Mouse (Mus musculus): ENCODE data around the gene Ncam2. TPM values are rescaled to one million over a fixed set of nuclear protein-coding genes. Genes with fewer than 3 reads are reported as not detected.
"Not testable (repeated sequence)": the region's sequence is repeated elsewhere in the genome, so short reads cannot be mapped to it uniquely, and the experiment has no call there.

The Ncam2 gene
- polyA plus RNA-seq, 1 experiment from 2014 or later: 1.1 TPM

DNA sequence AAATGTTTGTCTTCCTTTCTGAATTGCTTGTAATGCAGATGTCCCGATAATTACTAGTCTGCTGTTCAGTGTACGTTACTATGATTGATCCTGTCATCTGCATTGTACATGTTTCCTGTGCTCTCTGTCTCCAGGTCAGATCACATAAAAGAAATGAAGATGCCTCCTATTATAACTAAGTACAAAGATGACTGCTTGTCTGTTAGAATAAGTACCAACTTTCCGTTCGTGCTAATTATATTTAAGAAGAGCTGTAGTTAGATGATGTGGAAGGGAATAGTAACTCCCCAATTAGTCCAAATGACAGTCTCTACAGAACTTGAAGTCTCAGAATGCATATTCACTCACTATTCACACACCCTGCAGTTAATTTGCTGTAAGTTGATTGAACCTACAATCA, 179.9 kb downstream of the Ncam2 start:
- Histone ChIP-seq H3K9me3 (ENCODE audit: control insufficient read depth, low read length) (no peaks in the 10 kb centered on the region), H3K4me3 (ENCODE audit: low read length) (no peak overlapping the region), H3K27me3 (ENCODE audit: control insufficient read depth, insufficient read depth, low read length) (no peaks in the 10 kb centered on the region), H3K9ac (ENCODE audit: low read depth, low read length) (no peak overlapping the region), H3K4me1 (ENCODE audit: control insufficient read depth, insufficient read depth, low read length) (no peaks in the 10 kb centered on the region), H3K36me3 (ENCODE audit: control insufficient read depth, insufficient read depth, low read length) (no peaks in the 10 kb centered on the region), H3K4me2 (replicated peaks; ENCODE audit: low read depth, low read length) (no peak overlapping the region), H3K27ac (ENCODE audit: low read depth, low read length) (no peak overlapping the region)
- ATAC-seq (ENCODE audit: low FRiP score, low TSS enrichment): no peak
- 89% methylated on average over 4 of the region's 4 CpGs for WGBS

DNA sequence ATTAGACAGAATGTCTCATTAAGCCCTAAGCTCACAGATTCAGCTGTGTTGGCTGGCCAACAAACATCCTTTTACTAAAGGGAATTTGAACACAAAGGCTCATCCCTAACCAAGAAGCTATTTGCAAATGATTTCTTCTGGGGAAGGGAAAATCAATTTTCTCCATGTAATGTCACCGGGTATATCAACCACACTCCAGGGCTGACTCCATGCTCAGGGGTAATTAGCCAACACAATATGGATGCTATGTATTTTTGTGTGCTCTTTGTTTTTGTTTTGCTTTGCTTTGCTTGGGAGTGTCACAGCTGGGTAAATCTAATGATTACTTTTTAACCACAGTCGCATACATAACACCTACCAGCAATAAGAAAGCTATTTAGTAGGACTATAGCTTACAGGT, 188.1 kb downstream of the Ncam2 start:
- 76% methylated on average over 2 of the region's 2 CpGs for WGBS
- Histone ChIP-seq H3K9ac (ENCODE audit: low read depth, low read length) (no peak overlapping the region), H3K27me3 (ENCODE audit: control insufficient read depth, insufficient read depth, low read length) (no peaks in the 10 kb centered on the region), H3K36me3 (ENCODE audit: control insufficient read depth, insufficient read depth, low read length) (no peaks in the 10 kb centered on the region), H3K4me2 (replicated peaks; ENCODE audit: low read depth, low read length) (no peak overlapping the region), H3K4me3 (ENCODE audit: low read length) (no peak overlapping the region), H3K4me1 (ENCODE audit: control insufficient read depth, insufficient read depth, low read length) (no peaks in the 10 kb centered on the region), H3K9me3 (ENCODE audit: control insufficient read depth, low read length) (no peaks in the 10 kb centered on the region), H3K27ac (ENCODE audit: low read depth, low read length) (no peak overlapping the region)
- no peak for ATAC-seq (ENCODE audit: low FRiP score, low TSS enrichment)

DNA sequence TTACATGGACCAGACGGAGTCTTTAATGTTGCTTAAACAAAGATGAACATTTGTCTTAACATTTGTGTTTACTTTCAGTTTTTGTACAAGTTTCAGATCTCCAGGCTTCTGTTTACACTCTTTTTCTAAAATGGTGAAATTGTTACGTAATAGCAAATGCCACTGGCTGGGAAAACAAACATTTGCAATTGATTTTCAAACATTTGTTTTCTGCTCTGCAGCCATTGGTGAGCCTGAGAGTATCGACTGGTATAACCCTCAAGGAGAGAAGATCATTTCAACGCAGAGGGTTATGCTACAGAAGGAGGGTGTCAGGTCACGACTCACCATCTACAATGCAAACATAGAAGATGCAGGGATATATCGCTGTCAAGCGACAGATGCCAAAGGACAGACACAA, 234.1 kb downstream of the Ncam2 start:
- ATAC-seq (ENCODE audit: low FRiP score, low TSS enrichment): no peak
- Histone ChIP-seq H3K9ac (ENCODE audit: low read depth, low read length) (no peak overlapping the region), H3K4me1 (ENCODE audit: control insufficient read depth, insufficient read depth, low read length) (no peaks in the 10 kb centered on the region), H3K4me3 (ENCODE audit: low read length) (no peak overlapping the region), H3K27me3 (ENCODE audit: control insufficient read depth, insufficient read depth, low read length) (no peaks in the 10 kb centered on the region), H3K9me3 (ENCODE audit: control insufficient read depth, low read length) (no peaks in the 10 kb centered on the region), H3K36me3 (ENCODE audit: control insufficient read depth, insufficient read depth, low read length) (no peaks in the 10 kb centered on the region), H3K4me2 (replicated peaks; ENCODE audit: low read depth, low read length) (no peak overlapping the region), H3K27ac (ENCODE audit: low read depth, low read length) (no peak overlapping the region)
- WGBS: 75% methylated on average over 7 of the region's 7 CpGs

DNA sequence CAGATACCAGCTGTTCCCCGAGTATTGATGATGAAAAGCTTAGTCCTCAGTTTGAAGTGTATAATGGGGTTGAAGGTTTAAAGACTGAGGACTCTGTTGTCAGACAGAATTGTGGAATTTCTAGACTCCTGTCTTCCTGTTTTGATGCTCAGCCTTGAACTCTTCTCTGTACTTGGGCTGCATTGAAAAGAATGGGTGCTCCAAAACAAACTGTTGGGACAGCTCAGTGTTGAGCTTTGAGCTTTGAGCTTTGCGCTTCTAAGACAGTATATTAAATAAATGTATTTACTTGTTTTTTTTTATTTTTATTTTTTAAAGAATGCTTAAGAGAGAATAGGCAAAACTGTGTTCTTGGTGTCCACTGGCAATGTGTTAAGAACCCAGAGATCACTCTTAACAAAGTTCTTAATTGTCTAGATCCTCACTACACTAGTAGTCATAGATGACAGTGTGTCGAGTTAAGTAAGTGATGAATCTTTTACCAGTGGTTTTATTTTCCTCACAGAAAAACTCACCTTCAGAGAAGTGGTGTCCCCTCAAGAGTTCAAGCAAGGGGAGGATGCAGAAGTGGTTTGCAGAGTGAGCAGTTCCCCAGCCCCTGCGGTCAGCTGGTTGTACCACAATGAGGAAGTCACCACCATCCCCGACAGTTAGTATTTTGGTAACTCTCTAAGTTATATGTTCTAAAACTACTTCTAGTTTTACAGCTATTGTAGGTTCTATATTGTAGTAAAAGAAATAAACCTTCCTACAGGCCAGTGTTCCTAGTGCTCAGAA, 236.8 kb downstream of the Ncam2 start:
- Histone ChIP-seq H3K27ac (ENCODE audit: low read depth, low read length) (no peak overlapping the region), H3K4me1 (ENCODE audit: control insufficient read depth, insufficient read depth, low read length) (no peaks in the 10 kb centered on the region), H3K9me3 (ENCODE audit: control insufficient read depth, low read length) (no peaks in the 10 kb centered on the region), H3K4me2 (replicated peaks; ENCODE audit: low read depth, low read length) (no peak overlapping the region), H3K9ac (ENCODE audit: low read depth, low read length) (no peak overlapping the region), H3K27me3 (ENCODE audit: control insufficient read depth, insufficient read depth, low read length) (no peaks in the 10 kb centered on the region), H3K36me3 (ENCODE audit: control insufficient read depth, insufficient read depth, low read length) (no peaks in the 10 kb centered on the region), H3K4me3 (ENCODE audit: low read length) (no peak overlapping the region)
- no peak for ATAC-seq (ENCODE audit: low FRiP score, low TSS enrichment)
- 89% methylated on average over 5 of the region's 5 CpGs for WGBS

DNA sequence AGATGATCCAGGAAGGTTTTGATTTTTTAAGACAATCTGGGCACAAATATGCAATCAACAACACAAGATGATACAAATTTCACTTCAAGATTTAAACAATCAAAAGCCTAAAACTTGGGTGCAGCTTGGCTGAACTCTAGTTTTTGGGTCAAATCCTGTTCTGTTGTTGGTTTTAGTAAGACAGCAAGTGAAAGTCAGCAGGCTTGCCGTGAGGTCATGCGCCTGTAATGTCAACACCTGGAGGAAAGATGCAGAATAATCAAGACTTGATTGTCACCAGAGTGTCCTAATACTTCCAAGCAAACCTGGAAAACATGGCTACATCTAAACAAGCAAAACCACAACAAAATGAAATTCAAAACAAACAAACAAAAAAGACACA, 237.4 kb downstream of the Ncam2 start:
- 94% methylated on average over 2 of the region's 2 CpGs for WGBS
- Histone ChIP-seq H3K9ac (ENCODE audit: low read depth, low read length) (no peak overlapping the region), H3K4me2 (replicated peaks; ENCODE audit: low read depth, low read length) (no peak overlapping the region), H3K9me3 (ENCODE audit: control insufficient read depth, low read length) (no peaks in the 10 kb centered on the region), H3K4me1 (ENCODE audit: control insufficient read depth, insufficient read depth, low read length) (no peaks in the 10 kb centered on the region), H3K27me3 (ENCODE audit: control insufficient read depth, insufficient read depth, low read length) (no peaks in the 10 kb centered on the region), H3K4me3 (ENCODE audit: low read length) (no peak overlapping the region), H3K27ac (ENCODE audit: low read depth, low read length) (no peak overlapping the region), H3K36me3 (ENCODE audit: control insufficient read depth, insufficient read depth, low read length) (no peaks in the 10 kb centered on the region)
- no peak for ATAC-seq (ENCODE audit: low FRiP score, low TSS enrichment)

DNA sequence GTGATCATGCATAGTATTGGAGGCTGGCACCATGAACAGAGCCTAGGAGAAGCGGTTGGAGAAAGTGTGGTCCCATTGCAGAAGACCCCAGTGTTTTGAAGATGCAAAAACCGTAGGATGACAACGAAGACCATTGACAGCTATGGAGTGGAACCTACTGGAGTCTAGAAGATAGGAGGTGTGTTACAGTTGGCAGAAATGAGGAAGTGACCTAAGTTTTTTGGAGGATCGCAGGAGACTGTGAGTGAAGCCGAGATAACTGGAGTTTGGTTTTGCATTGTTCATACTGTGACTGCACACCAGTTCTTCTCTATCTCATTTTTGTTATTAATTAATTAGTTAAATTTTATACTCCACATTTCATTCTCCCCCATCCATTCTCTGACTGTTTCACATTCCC, 250.4 kb downstream of the Ncam2 start:
- no peak for ATAC-seq (ENCODE audit: low FRiP score, low TSS enrichment)
- 93% methylated on average over 5 of the region's 5 CpGs for WGBS
- no peak overlapping the region for H3K4me2 ChIP-seq (replicated peaks; ENCODE audit: low read depth, low read length)
- H3K27me3 ChIP-seq (ENCODE audit: control insufficient read depth, insufficient read depth, low read length): no peaks in the 10 kb centered on the region
- H3K36me3 ChIP-seq (ENCODE audit: control insufficient read depth, insufficient read depth, low read length): no peaks in the 10 kb centered on the region
- H3K9ac ChIP-seq (ENCODE audit: low read depth, low read length): no peak overlapping the region
- no peak overlapping the region for H3K4me3 ChIP-seq (ENCODE audit: low read length)
- H3K4me1 ChIP-seq (ENCODE audit: control insufficient read depth, insufficient read depth, low read length): no peaks in the 10 kb centered on the region
- H3K27ac ChIP-seq (ENCODE audit: low read depth, low read length): no peak overlapping the region
- H3K9me3 ChIP-seq (ENCODE audit: control insufficient read depth, low read length): no peaks in the 10 kb centered on the region

DNA sequence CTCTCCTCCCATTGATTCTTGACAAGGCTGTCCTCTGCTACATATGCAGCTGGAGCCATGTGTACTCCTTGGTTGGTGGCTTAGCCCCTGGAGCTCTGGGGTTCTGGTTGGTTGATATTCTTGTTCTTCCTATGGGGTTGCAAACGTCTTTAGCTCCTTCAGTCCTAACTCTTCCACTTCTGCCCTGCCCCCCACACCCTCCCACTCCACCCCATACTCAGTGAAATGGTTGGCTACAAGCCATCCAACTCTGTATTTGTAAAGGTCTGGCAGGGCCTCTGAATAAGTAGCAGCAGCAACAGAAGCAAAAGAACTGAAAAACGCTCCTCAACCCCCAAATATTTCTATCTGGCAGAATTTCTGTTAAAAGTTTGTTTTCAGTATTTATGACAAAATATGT, 252.5 kb downstream of the Ncam2 start:
- Histone ChIP-seq H3K9ac (ENCODE audit: low read depth, low read length) (no peak overlapping the region), H3K4me3 (ENCODE audit: low read length) (no peak overlapping the region), H3K4me2 (replicated peaks; ENCODE audit: low read depth, low read length) (no peak overlapping the region), H3K27ac (ENCODE audit: low read depth, low read length) (no peak overlapping the region), H3K36me3 (ENCODE audit: control insufficient read depth, insufficient read depth, low read length) (no peaks in the 10 kb centered on the region), H3K4me1 (ENCODE audit: control insufficient read depth, insufficient read depth, low read length) (no peaks in the 10 kb centered on the region), H3K27me3 (ENCODE audit: control insufficient read depth, insufficient read depth, low read length) (no peaks in the 10 kb centered on the region), H3K9me3 (ENCODE audit: control insufficient read depth, low read length) (no peaks in the 10 kb centered on the region)
- ATAC-seq (ENCODE audit: low FRiP score, low TSS enrichment): no peak
- WGBS: 73% methylated on average over 2 of the region's 2 CpGs

DNA sequence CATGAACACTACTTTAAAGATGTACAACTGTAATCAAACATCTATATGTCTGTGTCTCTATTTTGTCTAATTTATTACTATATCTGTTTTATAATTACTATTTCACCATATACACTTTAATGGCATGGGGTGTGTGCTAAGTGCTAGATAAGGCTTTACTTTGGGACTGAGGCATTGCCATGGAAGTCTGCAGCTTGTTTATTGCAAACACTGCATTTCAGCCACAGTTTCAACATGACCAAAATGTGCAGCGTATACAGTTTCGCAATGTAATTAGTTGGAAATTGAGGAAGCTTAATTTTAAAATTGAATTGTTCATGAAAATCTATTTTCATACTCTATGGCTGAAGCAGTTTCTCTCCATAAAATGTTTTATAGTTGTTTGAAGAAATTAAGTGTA, 254.0 kb downstream of the Ncam2 start:
- no peak overlapping the region for H3K9ac ChIP-seq (ENCODE audit: low read depth, low read length)
- H3K4me1 ChIP-seq (ENCODE audit: control insufficient read depth, insufficient read depth, low read length): no peaks in the 10 kb centered on the region
- no peaks in the 10 kb centered on the region for H3K36me3 ChIP-seq (ENCODE audit: control insufficient read depth, insufficient read depth, low read length)
- H3K27me3 ChIP-seq (ENCODE audit: control insufficient read depth, insufficient read depth, low read length): no peaks in the 10 kb centered on the region
- H3K9me3 ChIP-seq (ENCODE audit: control insufficient read depth, low read length): no peaks in the 10 kb centered on the region
- 97% methylated on average over 2 of the region's 2 CpGs for WGBS
- H3K27ac ChIP-seq (ENCODE audit: low read depth, low read length): no peak overlapping the region
- no peak for ATAC-seq (ENCODE audit: low FRiP score, low TSS enrichment)
- H3K4me3 ChIP-seq (ENCODE audit: low read length): no peak overlapping the region
- no peak overlapping the region for H3K4me2 ChIP-seq (replicated peaks; ENCODE audit: low read depth, low read length)

DNA sequence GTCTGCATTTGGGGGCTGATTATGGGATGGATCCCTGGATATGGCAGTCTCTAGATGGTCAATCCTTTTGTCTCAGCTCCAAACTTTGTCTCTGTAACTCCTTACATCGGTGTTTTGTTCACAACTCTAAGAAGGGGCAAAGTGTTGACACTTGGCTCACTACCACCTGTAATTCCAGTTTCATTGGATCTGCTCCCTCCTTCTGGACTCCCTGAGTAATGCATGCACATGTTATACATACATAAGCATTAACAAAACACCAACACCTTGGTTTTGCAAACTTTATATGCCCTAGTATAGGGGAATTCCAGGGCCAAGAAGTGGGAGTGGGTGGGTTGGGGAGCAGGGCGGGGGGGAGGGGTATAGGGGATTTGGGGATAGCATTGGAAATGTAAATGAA, 262.2 kb downstream of the Ncam2 start:
- H3K9me3 ChIP-seq (ENCODE audit: control insufficient read depth, low read length); H3K9ac ChIP-seq (ENCODE audit: low read depth, low read length); ATAC-seq (ENCODE audit: low FRiP score, low TSS enrichment); H3K27ac ChIP-seq (ENCODE audit: low read depth, low read length); H3K4me1 ChIP-seq (ENCODE audit: control insufficient read depth, insufficient read depth, low read length); H3K4me3 ChIP-seq (ENCODE audit: low read length); H3K4me2 ChIP-seq (replicated peaks; ENCODE audit: low read depth, low read length); H3K36me3 ChIP-seq (ENCODE audit: control insufficient read depth, insufficient read depth, low read length); H3K27me3 ChIP-seq (ENCODE audit: control insufficient read depth, insufficient read depth, low read length): not testable (repeated sequence)
- 94% methylated on average over 2 of the region's 2 CpGs for WGBS

Data from kidney, embryonic 14.5 days (tissue).